Mouse (Mus musculus) layer of hippocampus, adult 9-10 months (tissue): ENCODE measurements around the gene Kcnb1.

Experiments
- DNase-seq: peaks from one replicate; pipeline ENCODE4 v3.0.0; 2022; ENCODE audit warnings: low spot score

Kcnb1 gene

GRCm38 (mm10) chr2:167059960-167060359, 130.0 kb downstream of the Kcnb1 start:
- DNase-seq = no peak

- no peak for DNase-seq
These were observed 130.4 kb downstream of the Kcnb1 start for GRCm38 (mm10) chr2:167059536-167059935.

- no peak for DNase-seq
These were observed 131.1 kb downstream of the Kcnb1 start for GRCm38 (mm10) chr2:167058814-167059387.

- DNase-seq = no peak
These were observed 131.8 kb downstream of the Kcnb1 start for GRCm38 (mm10) chr2:167058201-167058600.

GRCm38 (mm10) chr2:167056942-167057323, 133.0 kb downstream of the Kcnb1 start:
- no peak for DNase-seq

GRCm38 (mm10) chr2:167056210-167056941, 133.6 kb downstream of the Kcnb1 start:
- DNase-seq = no peak

- DNase-seq = no peak
These were observed 134.6 kb downstream of the Kcnb1 start for GRCm38 (mm10) chr2:167055386-167055785.

- no peak for DNase-seq
These were observed 136.7 kb downstream of the Kcnb1 start for GRCm38 (mm10) chr2:167053127-167053844.

GRCm38 (mm10) chr2:167048698-167049358, 141.1 kb downstream of the Kcnb1 start:
- no peak for DNase-seq

- no peak for DNase-seq
These were observed 141.7 kb downstream of the Kcnb1 start for GRCm38 (mm10) chr2:167048223-167048622.
